ENCODE assay signal across 19 mouse cellular contexts in genomic region chr13:13518114-13518513, GRCm38 (mm10).
"Had no signal": no experiment of that assay in that cellular context is flagged by ENCODE, and none has a peak within 500 bp of the region (broad histone marks: within the 10 kb centered on the region; RNA-seq: fewer than 3 reads in every experiment).

No protein-coding gene starts in this region.

- DNase-seq: kidney, adult 18-20 months; kidney, postnatal 10 days; kidney, postnatal 36 days; layer of hippocampus, postnatal 36 days; liver, embryonic 13.5 days; lung, adult 2 months; lung, postnatal 14 days; lung, postnatal 4 days; retina, postnatal 1 day; right cerebral cortex, postnatal 25 days; spleen, adult 18-20 months; thymus, adult 18-20 months; thymus, postnatal 25 days had no signal

- H3K9me3 ChIP-seq: liver, embryonic 13.5 days; midbrain, embryonic 12.5 days; neural tube, embryonic 13.5 days had no signal

- H3K9ac ChIP-seq: liver, embryonic 13.5 days; midbrain, embryonic 12.5 days; neural tube, embryonic 13.5 days had no signal

- H3K4me2 ChIP-seq: liver, embryonic 13.5 days; midbrain, embryonic 12.5 days; neural tube, embryonic 13.5 days had no signal

- H3K36me3 ChIP-seq: liver, embryonic 13.5 days; midbrain, embryonic 12.5 days; neural tube, embryonic 13.5 days had no signal

- H3K4me1 ChIP-seq: liver, embryonic 13.5 days; midbrain, embryonic 12.5 days; neural tube, embryonic 13.5 days had no signal

- H3K4me3 ChIP-seq: left cerebral cortex, adult 2 months; liver, embryonic 13.5 days; midbrain, embryonic 12.5 days; myocyte; neural tube, embryonic 13.5 days had no signal

- H3K27ac ChIP-seq: left cerebral cortex, adult 2 months; liver, embryonic 13.5 days; midbrain, embryonic 12.5 days; neural tube, embryonic 13.5 days had no signal

- ATAC-seq: intestine, embryonic 16.5 days; midbrain, embryonic 16.5 days had no signal

- H3K27me3 ChIP-seq: liver, embryonic 13.5 days; midbrain, embryonic 12.5 days; neural tube, embryonic 13.5 days had no signal
